Mouse (Mus musculus) forebrain, embryonic 13.5 days (tissue): ENCODE results near the gene Ide. TPM values are rescaled to one million over a fixed set of nuclear protein-coding genes. Genes with fewer than 3 reads are reported as not detected.

Source experiments
- ATAC-seq: fragments of 200-750 bp; cut with Nextera tagmentation; 2 replicates; pipeline ENCODE4 v1.8.0; 2017
- H3K27ac ChIP-seq: fragments of 300-500 bp; sonication (generic); 2 replicates; pipeline ENCODE4 v1.5.1; 2015; ENCODE audit warnings: inconsistent platforms, mild to moderate bottlenecking, moderate library complexity
- H3K27me3 ChIP-seq: fragments of 300-500 bp; sonication (generic); 2 replicates; pipeline ENCODE4 v1.6.1; 2015; ENCODE audit warnings: mild to moderate bottlenecking, inconsistent platforms
- H3K36me3 ChIP-seq: fragments of 300-500 bp; sonication (generic); 2 replicates; pipeline ENCODE4 v1.6.1; 2015; ENCODE audit warnings: mild to moderate bottlenecking, inconsistent platforms; ENCODE audit not compliant: poor library complexity, severe bottlenecking
- H3K4me1 ChIP-seq: fragments of 300-500 bp; sonication (generic); 2 replicates; pipeline ENCODE4 v1.6.1; 2015; ENCODE audit warnings: inconsistent platforms
- H3K4me2 ChIP-seq: fragments of 300-500 bp; sonication (generic); 2 replicates; pipeline ENCODE4 v1.6.1; 2015; ENCODE audit warnings: inconsistent platforms, mild to moderate bottlenecking, moderate library complexity
- H3K4me3 ChIP-seq: fragments of 300-500 bp; sonication (generic); 2 replicates; pipeline ENCODE4 v1.5.1; 2015; ENCODE audit warnings: mild to moderate bottlenecking, inconsistent platforms
- H3K9ac ChIP-seq: fragments of 300-500 bp; sonication (generic); 2 replicates; pipeline ENCODE4 v1.6.1; 2015; ENCODE audit warnings: mild to moderate bottlenecking, inconsistent platforms
- H3K9me3 ChIP-seq: fragments of 300-500 bp; sonication (generic); replicated peaks from 2 replicates; pipeline ENCODE4 v1.6.1; 2016; ENCODE audit warnings: inconsistent platforms
- WGBS: fragments of 180-500 bp; shearing (Covaris S2); methylation state at CpG from one replicate; pipeline ENCODE4 v1.1.7; 2015; 5-methylcytosine and 5-hydroxymethylcytosine counted together
- polyA plus RNA-seq: library from polyadenylated mRNA; unstranded; fragments of >200 nt; fragmentation: Nextera tagmentation; extraction: Ambion mirVana; gene quantifications from 2 replicates; pipeline ENCODE4 v1.2.1, GENCODE M21; 2015

The Ide gene
- polyA plus RNA-seq, 1 experiment from 2014 or later = 36.8 TPM

- no peak overlapping the region for H3K4me3 ChIP-seq
- no peak for ATAC-seq
- H3K9ac ChIP-seq = no peak overlapping the region
- peaks cover 4% of the 10 kb centered on the region; the same call in 1 of the 2 replicates for H3K36me3 ChIP-seq
- H3K4me1 ChIP-seq = no peaks in the 10 kb centered on the region
- WGBS = 92% methylated on average over 3 of the region's 3 CpGs
- no peak overlapping the region for H3K27ac ChIP-seq
- H3K4me2 ChIP-seq = no peak overlapping the region
- no peaks in the 10 kb centered on the region for H3K27me3 ChIP-seq
- H3K9me3 ChIP-seq = no peaks in the 10 kb centered on the region
Measured at GRCm38 (mm10) chr19:37301733-37302132, 35.9 kb downstream of the Ide start.

- ATAC-seq = no peak
- WGBS = 82% methylated on average over 4 of the region's 4 CpGs
Measured at GRCm38 (mm10) chr19:37291676-37292075, 46.0 kb downstream of the Ide start.

GRCm38 (mm10) chr19:37290906-37291305 lies 46.7 kb downstream of the Ide start:
- no peak overlapping the region for H3K27ac ChIP-seq
- H3K4me2 ChIP-seq = no peak overlapping the region
- no peaks in the 10 kb centered on the region for H3K9me3 ChIP-seq
- H3K4me3 ChIP-seq = no peak overlapping the region
- no peaks in the 10 kb centered on the region for H3K27me3 ChIP-seq
- WGBS = 92% methylated on average over 8 of the region's 8 CpGs
- H3K9ac ChIP-seq = no peak overlapping the region
- peaks cover 7% of the 10 kb centered on the region for H3K36me3 ChIP-seq
- no peaks in the 10 kb centered on the region for H3K4me1 ChIP-seq
- no peak for ATAC-seq

More at GRCm38 (mm10) chr19:37291676-37292075, 46.0 kb downstream of the Ide start:
- Histone ChIP-seq H3K4me2 (no peak overlapping the region), H3K36me3 (peaks cover 1% of the 10 kb centered on the region; the same call in 1 of the 2 replicates), H3K27ac (no peak overlapping the region), H3K9me3 (no peaks in the 10 kb centered on the region), H3K4me1 (no peaks in the 10 kb centered on the region), H3K27me3 (no peaks in the 10 kb centered on the region), H3K4me3 (no peak overlapping the region), H3K9ac (no peak overlapping the region)

- WGBS = 93% methylated on average over 9 of the region's 9 CpGs
Measured at GRCm38 (mm10) chr19:37284775-37285174, 52.9 kb downstream of the Ide start.

GRCm38 (mm10) chr19:37283166-37283565 lies 54.5 kb downstream of the Ide start:
- Histone ChIP-seq H3K4me2 (no peak overlapping the region), H3K27ac (no peak overlapping the region), H3K27me3 (no peaks in the 10 kb centered on the region), H3K36me3 (peaks cover 61% of the 10 kb centered on the region), H3K9ac (no peak overlapping the region), H3K4me3 (no peak overlapping the region), H3K9me3 (no peaks in the 10 kb centered on the region), H3K4me1 (no peaks in the 10 kb centered on the region)
- WGBS = 92% methylated on average over 6 of the region's 6 CpGs
- ATAC-seq = no peak

More at GRCm38 (mm10) chr19:37284775-37285174, 52.9 kb downstream of the Ide start:
- no peaks in the 10 kb centered on the region for H3K4me1 ChIP-seq
- H3K4me3 ChIP-seq = no peak overlapping the region
- no peak overlapping the region for H3K27ac ChIP-seq
- no peak for ATAC-seq
- H3K27me3 ChIP-seq = no peaks in the 10 kb centered on the region
- H3K4me2 ChIP-seq = no peak overlapping the region
- H3K9ac ChIP-seq = no peak overlapping the region
- no peaks in the 10 kb centered on the region for H3K9me3 ChIP-seq
- peaks cover 46% of the 10 kb centered on the region for H3K36me3 ChIP-seq

- H3K4me3 ChIP-seq = no peak overlapping the region
- H3K36me3 ChIP-seq = peaks cover 71% of the 10 kb centered on the region
- no peak for ATAC-seq
- WGBS = 81% methylated on average over 1 of the region's 1 CpGs
- H3K27me3 ChIP-seq = no peaks in the 10 kb centered on the region
- H3K27ac ChIP-seq = no peak overlapping the region
- H3K9ac ChIP-seq = no peak overlapping the region
- H3K4me1 ChIP-seq = no peaks in the 10 kb centered on the region
- H3K4me2 ChIP-seq = no peak overlapping the region
- no peaks in the 10 kb centered on the region for H3K9me3 ChIP-seq
Measured at GRCm38 (mm10) chr19:37281710-37282109, 55.9 kb downstream of the Ide start.

GRCm38 (mm10) chr19:37279194-37279593 lies 58.5 kb downstream of the Ide start:
- H3K4me2 ChIP-seq = no peak overlapping the region
- no peak overlapping the region for H3K9ac ChIP-seq
- H3K27me3 ChIP-seq = no peaks in the 10 kb centered on the region
- H3K4me3 ChIP-seq = no peak overlapping the region
- WGBS = 79% methylated on average over 1 of the region's 1 CpGs
- no peaks in the 10 kb centered on the region for H3K9me3 ChIP-seq
- no peaks in the 10 kb centered on the region for H3K4me1 ChIP-seq
- no peak for ATAC-seq
- no peak overlapping the region for H3K27ac ChIP-seq
- H3K36me3 ChIP-seq = peaks cover 68% of the 10 kb centered on the region

- WGBS = 90% methylated on average over 9 of the region's 9 CpGs
- Histone ChIP-seq H3K36me3 (peaks cover 52% of the 10 kb centered on the region), H3K4me3 (no peak overlapping the region), H3K9ac (no peak overlapping the region), H3K27me3 (no peaks in the 10 kb centered on the region), H3K9me3 (no peaks in the 10 kb centered on the region), H3K4me2 (no peak overlapping the region), H3K4me1 (no peaks in the 10 kb centered on the region), H3K27ac (no peak overlapping the region)
- no peak for ATAC-seq
Measured at GRCm38 (mm10) chr19:37275555-37275954, 62.1 kb downstream of the Ide start.

- H3K4me2 ChIP-seq = no peak overlapping the region
- peaks cover 4% of the 10 kb centered on the region; the same call in 1 of the 2 replicates for H3K4me1 ChIP-seq
- H3K27me3 ChIP-seq = no peaks in the 10 kb centered on the region
- no peak overlapping the region for H3K27ac ChIP-seq
- no peaks in the 10 kb centered on the region for H3K9me3 ChIP-seq
- H3K4me3 ChIP-seq = no peak overlapping the region
- peaks cover 25% of the 10 kb centered on the region for H3K36me3 ChIP-seq
- 92% methylated on average over 16 of the region's 16 CpGs for whole genome bisulfite sequencing
- no peak overlapping the region for H3K9ac ChIP-seq
- no peak for ATAC-seq
Measured at GRCm38 (mm10) chr19:37269106-37269505, 68.5 kb downstream of the Ide start.

GRCm38 (mm10) chr19:37265333-37266103 lies 72.1 kb downstream of the Ide start:
- Histone ChIP-seq H3K4me1 (peaks cover 10% of the 10 kb centered on the region; the same call in 1 of the 2 replicates), H3K27me3 (no peaks in the 10 kb centered on the region), H3K4me2 (no peak overlapping the region), H3K27ac (no peak overlapping the region), H3K4me3 (no peak overlapping the region), H3K9me3 (no peaks in the 10 kb centered on the region), H3K36me3 (peaks cover 17% of the 10 kb centered on the region), H3K9ac (no peak overlapping the region)
- WGBS = 32% methylated on average over 10 of the region's 10 CpGs
- ATAC-seq = peak; percentile 88

- no peaks in the 10 kb centered on the region for H3K9me3 ChIP-seq
- no peak overlapping the region for H3K27ac ChIP-seq
- WGBS = 51% methylated on average over 23 of the region's 23 CpGs
- H3K4me1 ChIP-seq = peaks cover 10% of the 10 kb centered on the region; the same call in 1 of the 2 replicates
- no peak for ATAC-seq
- H3K36me3 ChIP-seq = peaks cover 12% of the 10 kb centered on the region
- no peak overlapping the region for H3K4me3 ChIP-seq
- H3K9ac ChIP-seq = no peak overlapping the region
- no peaks in the 10 kb centered on the region for H3K27me3 ChIP-seq
- H3K4me2 ChIP-seq = 0 out of 2 replicates have a peak overlapping the region, but pooled peaks have one; percentile 7
Measured at GRCm38 (mm10) chr19:37263943-37264897, 73.4 kb downstream of the Ide start.

- no peak overlapping the region for H3K27ac ChIP-seq
- peaks cover 10% of the 10 kb centered on the region; the same call in 1 of the 2 replicates for H3K4me1 ChIP-seq
- no peak overlapping the region for H3K4me3 ChIP-seq
- no peak overlapping the region for H3K9ac ChIP-seq
- ATAC-seq = no peak
- no peaks in the 10 kb centered on the region for H3K9me3 ChIP-seq
- no peaks in the 10 kb centered on the region for H3K27me3 ChIP-seq
- WGBS = 67% methylated on average over 8 of the region's 8 CpGs
- H3K4me2 ChIP-seq = no peak overlapping the region
- H3K36me3 ChIP-seq = peaks cover 5% of the 10 kb centered on the region
Measured at GRCm38 (mm10) chr19:37263566-37263942, 74.1 kb downstream of the Ide start.
